Mouse (Mus musculus) urinary bladder, adult 18-20 months (tissue): ENCODE data around the gene Pdpr.
"Not testable (repeated sequence)": the region's sequence is repeated elsewhere in the genome, so short reads cannot be mapped to it uniquely, and the experiment has no call there.

Experiments used
- DNase-seq, 2 experiments: peaks; one replicate each; pipeline ENCODE4 v3.0.0; 2022; ENCODE audit warnings: low spot score in 2 of 2, mixed read lengths in 2 of 2

Pdpr gene

GRCm38 (mm10) chr8:111093865-111094718 is at the start of gene Pdpr:
Pdpr (plus strand) TSS chr8:111094630.
- peak; percentile 88 to 94 for DNase-seq

- DNase-seq = no peak
These were observed 45.7 kb upstream of the Pdpr start for GRCm38 (mm10) chr8:111048694-111049093.

GRCm38 (mm10) chr8:111049106-111049505 is 45.3 kb upstream of the Pdpr start:
- no peak for DNase-seq

- no peak for DNase-seq
These were observed 40.5 kb upstream of the Pdpr start for GRCm38 (mm10) chr8:111053827-111054518.

GRCm38 (mm10) chr8:111055031-111055634 is 39.3 kb upstream of the Pdpr start:
- DNase-seq = no peak

- no peak for DNase-seq
These were observed 38.8 kb upstream of the Pdpr start for GRCm38 (mm10) chr8:111055661-111056060.

GRCm38 (mm10) chr8:111056158-111056663 is 38.2 kb upstream of the Pdpr start, which contains the start of gene Exosc6:
Exosc6 (plus strand) TSS chr8:111056339.
- peak; percentile 87 to 91 for DNase-seq

GRCm38 (mm10) chr8:111056691-111057293 is 37.6 kb upstream of the Pdpr start:
- DNase-seq = peak in 1 of 2 experiments; percentile 45

GRCm38 (mm10) chr8:111058946-111059572 is 35.4 kb upstream of the Pdpr start:
- DNase-seq = no peak

- DNase-seq = no peak
These were observed 32.8 kb upstream of the Pdpr start for GRCm38 (mm10) chr8:111061688-111062071.

- DNase-seq = peak; percentile 55 to 67
These were observed 32.2 kb upstream of the Pdpr start for GRCm38 (mm10) chr8:111062072-111062757.

GRCm38 (mm10) chr8:111062893-111063292 is 31.5 kb upstream of the Pdpr start:
- DNase-seq = no peak

GRCm38 (mm10) chr8:111066308-111066707 is 28.1 kb upstream of the Pdpr start:
- DNase-seq = no peak

- no peak for DNase-seq
These were observed 27.0 kb upstream of the Pdpr start for GRCm38 (mm10) chr8:111067439-111067838.

- not testable (repeated sequence) for DNase-seq
These were observed 25.8 kb upstream of the Pdpr start for GRCm38 (mm10) chr8:111068660-111069059.

GRCm38 (mm10) chr8:111075926-111076325 is 18.5 kb upstream of the Pdpr start:
- no peak for DNase-seq

- no peak for DNase-seq
These were observed 15.0 kb upstream of the Pdpr start for GRCm38 (mm10) chr8:111079461-111079860.

GRCm38 (mm10) chr8:111079861-111080271 is 14.6 kb upstream of the Pdpr start:
- no peak for DNase-seq

GRCm38 (mm10) chr8:111081580-111082258 is 12.7 kb upstream of the Pdpr start:
- no peak for DNase-seq

GRCm38 (mm10) chr8:111083936-111084335 is 10.5 kb upstream of the Pdpr start:
- not testable (repeated sequence) for DNase-seq
